ENCODE assay signal across 16 mouse cellular contexts in the genomic region with DNA sequence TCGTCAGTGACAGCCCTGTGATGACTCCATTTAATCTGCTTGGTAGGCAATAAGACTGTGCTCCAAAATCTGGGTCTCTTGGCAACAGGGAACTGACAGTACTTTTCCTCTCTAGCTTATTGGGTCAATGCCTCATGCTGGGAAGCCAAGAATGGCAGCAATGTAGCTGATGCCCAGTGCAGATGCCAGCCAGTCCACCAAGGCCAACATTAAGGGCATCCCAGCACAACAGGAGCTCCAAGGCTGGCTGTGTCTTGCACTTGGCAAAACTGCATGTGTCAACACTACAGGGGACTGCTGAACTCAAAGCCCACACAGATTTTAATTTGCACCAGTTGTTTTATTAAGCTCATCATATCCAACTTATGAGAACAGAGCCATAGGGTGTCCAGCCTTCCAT.
A peak's percentile ranks its signal among the peaks of the same experiment; 100 is the strongest.
DNase-seq lines count a peak whose midpoint lies in the region; TF ChIP-seq lines count a peak whose summit lies in the region.
"Had no signal": no experiment of that assay in that cellular context is flagged by ENCODE, and none has a peak within 500 bp of the region (broad histone marks: within the 10 kb centered on the region; RNA-seq: fewer than 3 reads in every experiment).

No protein-coding gene starts in this region.

- DNase-seq in layer of hippocampus, adult 2 months (ENCODE audit: low spot score in 2 of 2), result peak; percentile 8 to 9
- no peak for DNase-seq in layer of hippocampus, adult 9-11 months
- DNase-seq in adrenal gland, postnatal 36 days, result peak; percentile 54 to 77
- DNase-seq in cerebellum, adult 9-11 months, result peak; percentile 71
- peak; percentile 13 for DNase-seq in telencephalon, adult 2 months (ENCODE audit: low read depth, low spot score)
- DNase-seq in kidney, adult 8-10 months, result no peak
- DNase-seq in left cerebral cortex, postnatal 10 days (ENCODE audit: extremely low spot score in 1 of 2, low spot score in 2 of 2), result no peak
- DNase-seq: kidney, postnatal 10 days; liver; lung, adult 18-20 months; lung, postnatal 4 days had no signal

- no peak overlapping the region for H3K4me3 ChIP-seq in layer of hippocampus, adult 2 months
- H3K4me3 ChIP-seq: embryonic facial prominence, embryonic 13.5 days; heart, embryonic 15.5 days; hindbrain, embryonic 12.5 days; intestine, embryonic 15.5 days; left cerebral cortex, adult 2 months had no signal

- TF ChIP-seq CTCF in layer of hippocampus, adult 2 months (conservative IDR thresholded peaks at IDR 0.05), result no peak

- H3K27ac ChIP-seq in layer of hippocampus, adult 2 months, result no peak overlapping the region
- H3K27ac ChIP-seq: embryonic facial prominence, embryonic 13.5 days; heart, embryonic 15.5 days; hindbrain, embryonic 12.5 days; intestine, embryonic 15.5 days; left cerebral cortex, adult 2 months had no signal

- intact Hi-C loops in left cerebral cortex, postnatal 10 days (cut with DNase I), result no loop called here

Comparison
In these comparisons a context has a peak if more than half of its experiments do, and no peak if none do; other contexts are left out.
1. DNase-seq: peak in layer of hippocampus, adult 2 months (2 of 2), adrenal gland, postnatal 36 days (2 of 2), cerebellum, adult 9-11 months (single experiment) and telencephalon, adult 2 months (single experiment); none in layer of hippocampus, adult 9-11 months (single experiment), kidney, adult 8-10 months (0 of 2) and left cerebral cortex, postnatal 10 days (0 of 2).